Mouse (Mus musculus): ENCODE measurements around the gene Scly. TPM values are rescaled to one million over a fixed set of nuclear protein-coding genes. Genes with fewer than 3 reads are reported as not detected.

The Scly gene
- total RNA-seq, 1 experiment: 12.0 TPM

DNA sequence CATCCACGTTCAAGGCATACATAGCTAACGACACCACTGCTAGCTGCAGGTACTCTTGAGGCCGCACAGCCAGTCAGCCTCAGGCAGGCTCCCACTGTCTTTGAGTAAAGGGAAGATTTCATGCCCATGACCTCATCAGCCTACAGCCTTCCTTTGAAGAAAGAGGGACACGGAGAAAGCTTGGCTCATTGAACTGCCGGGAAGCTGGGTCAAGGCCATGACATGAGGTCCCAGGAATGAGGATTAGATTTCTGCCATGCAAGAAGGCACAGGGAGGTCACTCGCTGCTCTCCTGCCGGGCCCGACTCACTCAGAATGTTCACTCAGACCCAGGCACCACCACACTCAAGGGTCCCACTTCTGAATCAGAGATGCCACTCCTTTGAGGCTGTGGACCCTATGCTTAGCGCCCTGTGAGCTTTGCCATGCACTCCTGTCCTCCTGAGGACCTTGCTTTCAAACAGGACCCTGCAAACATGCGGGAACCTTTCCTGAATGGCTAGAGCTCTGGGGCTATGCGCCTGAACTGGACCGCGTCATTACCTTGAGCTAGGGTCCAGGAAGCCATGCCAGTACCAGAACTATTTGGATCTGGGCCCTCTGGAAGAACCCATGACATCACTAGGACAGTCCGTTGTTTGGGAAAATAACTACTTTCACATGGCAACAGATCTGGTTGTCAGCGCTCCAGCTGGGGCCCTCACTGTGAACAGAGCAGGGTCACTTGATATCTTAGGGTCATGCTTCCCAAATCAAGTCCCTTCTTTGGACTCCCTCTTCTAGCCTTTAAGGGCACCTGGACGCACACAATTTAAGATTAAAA is 66.9 kb downstream of the Scly start:
- Histone ChIP-seq H3K4me1 (ENCODE audit: control insufficient read depth in 2 of 2, insufficient read depth in 2 of 2, low read length in 2 of 2, poor library complexity in 1 of 2) (peaks cover 0 to 2% of the 10 kb centered on the region in 2 experiments; a peak in 1 of 4 replicates), H3K9me3 (ENCODE audit: control insufficient read depth, insufficient read depth, low read depth, low read length) (no peaks in the 10 kb centered on the region), H3K27ac (ENCODE audit: insufficient read depth, low read depth, low read length, poor library complexity, severe bottlenecking) (no peak overlapping the region), H3K36me3 (ENCODE audit: control insufficient read depth, insufficient read depth, low read length, poor library complexity, severe bottlenecking) (peaks cover under 1% of the 10 kb centered on the region; the same call in 1 of the 2 replicates), H3K4me3 (ENCODE audit: insufficient read depth in 1 of 2, low read depth in 1 of 2, low read length in 2 of 2, poor library complexity in 1 of 2, severe bottlenecking in 1 of 2) (no peak overlapping the region), H3K9ac (ENCODE audit: insufficient read depth, low read depth, low read length, poor library complexity, severe bottlenecking) (no peak overlapping the region)
- no peak for TF ChIP-seq HCFC1 (IDR thresholded peaks at IDR 0.05; ENCODE audit: borderline replicate concordance, insufficient read depth, low read length)
- TF ChIP-seq ZC3H11A (IDR thresholded peaks at IDR 0.05; ENCODE audit: borderline replicate concordance, low read depth, low read length): no peak
- TF ChIP-seq CHD2 (IDR thresholded peaks at IDR 0.05; ENCODE audit: low read depth, low read length): no peak
- no peak for TF ChIP-seq MAFK (IDR thresholded peaks at IDR 0.05; ENCODE audit: insufficient read depth, low read depth, low read length)
- no peak for TF ChIP-seq ZNF384 (IDR thresholded peaks at IDR 0.05; ENCODE audit: low read depth, low read length)
- in situ Hi-C loops (cut with MboI; ENCODE audit: low sequenced_read_pairs in 2 of 2, unreplicated experiment in 2 of 2): no loop called here
- DNase-seq (ENCODE audit: low read depth, low spot score): no peak

DNA sequence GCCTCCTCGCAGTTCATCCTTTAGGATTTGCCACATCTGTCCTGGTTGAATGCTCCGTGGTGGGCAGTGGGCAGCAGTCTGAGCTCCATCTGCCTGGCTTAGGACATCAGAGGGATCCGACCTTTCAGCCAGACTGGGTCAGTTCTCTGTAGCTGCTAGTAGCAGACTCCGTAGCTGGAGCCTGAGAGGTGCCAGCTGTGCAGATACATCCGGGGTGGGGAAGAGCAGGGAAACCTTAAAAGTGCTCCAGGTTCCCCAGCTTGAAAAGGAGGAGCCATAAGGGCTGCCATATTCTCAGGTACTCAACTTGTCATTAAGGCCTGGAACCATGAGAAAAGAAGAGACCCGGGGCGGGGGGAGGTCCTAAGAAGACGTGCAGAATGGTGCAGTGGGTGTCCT is 67.7 kb downstream of the Scly start:
- H3K4me1 ChIP-seq (ENCODE audit: control insufficient read depth in 2 of 2, insufficient read depth in 2 of 2, low read length in 2 of 2, poor library complexity in 1 of 2): peaks cover 2 to 5% of the 10 kb centered on the region in 2 experiments; a peak in 2 of 4 replicates
- no peak for DNase-seq (ENCODE audit: low read depth, low spot score)
- no peaks in the 10 kb centered on the region for H3K9me3 ChIP-seq (ENCODE audit: control insufficient read depth, insufficient read depth, low read depth, low read length)
- H3K4me3 ChIP-seq (ENCODE audit: insufficient read depth in 1 of 2, low read depth in 1 of 2, low read length in 2 of 2, poor library complexity in 1 of 2, severe bottlenecking in 1 of 2): peak overlapping the region; percentile 28 to 75; a peak in 2 of 4 replicates
- peaks cover 3% of the 10 kb centered on the region; the same call in 1 of the 2 replicates for H3K36me3 ChIP-seq (ENCODE audit: control insufficient read depth, insufficient read depth, low read length, poor library complexity, severe bottlenecking)
- no peak overlapping the region for H3K27ac ChIP-seq (ENCODE audit: insufficient read depth, low read depth, low read length, poor library complexity, severe bottlenecking)
- in situ Hi-C loops (cut with MboI; ENCODE audit: low sequenced_read_pairs in 2 of 2, unreplicated experiment in 2 of 2): no loop called here
- no peak overlapping the region; the same call in 1 of the 2 replicates for H3K9ac ChIP-seq (ENCODE audit: insufficient read depth, low read depth, low read length, poor library complexity, severe bottlenecking)
- TF ChIP-seq MAFK (IDR thresholded peaks at IDR 0.05; ENCODE audit: insufficient read depth, low read depth, low read length) (no peak), ZNF384 (IDR thresholded peaks at IDR 0.05; ENCODE audit: low read depth, low read length) (no peak), CHD2 (IDR thresholded peaks at IDR 0.05; ENCODE audit: low read depth, low read length) (no peak), ZC3H11A (IDR thresholded peaks at IDR 0.05; ENCODE audit: borderline replicate concordance, low read depth, low read length) (no peak), HCFC1 (IDR thresholded peaks at IDR 0.05; ENCODE audit: borderline replicate concordance, insufficient read depth, low read length) (no peak)

DNA sequence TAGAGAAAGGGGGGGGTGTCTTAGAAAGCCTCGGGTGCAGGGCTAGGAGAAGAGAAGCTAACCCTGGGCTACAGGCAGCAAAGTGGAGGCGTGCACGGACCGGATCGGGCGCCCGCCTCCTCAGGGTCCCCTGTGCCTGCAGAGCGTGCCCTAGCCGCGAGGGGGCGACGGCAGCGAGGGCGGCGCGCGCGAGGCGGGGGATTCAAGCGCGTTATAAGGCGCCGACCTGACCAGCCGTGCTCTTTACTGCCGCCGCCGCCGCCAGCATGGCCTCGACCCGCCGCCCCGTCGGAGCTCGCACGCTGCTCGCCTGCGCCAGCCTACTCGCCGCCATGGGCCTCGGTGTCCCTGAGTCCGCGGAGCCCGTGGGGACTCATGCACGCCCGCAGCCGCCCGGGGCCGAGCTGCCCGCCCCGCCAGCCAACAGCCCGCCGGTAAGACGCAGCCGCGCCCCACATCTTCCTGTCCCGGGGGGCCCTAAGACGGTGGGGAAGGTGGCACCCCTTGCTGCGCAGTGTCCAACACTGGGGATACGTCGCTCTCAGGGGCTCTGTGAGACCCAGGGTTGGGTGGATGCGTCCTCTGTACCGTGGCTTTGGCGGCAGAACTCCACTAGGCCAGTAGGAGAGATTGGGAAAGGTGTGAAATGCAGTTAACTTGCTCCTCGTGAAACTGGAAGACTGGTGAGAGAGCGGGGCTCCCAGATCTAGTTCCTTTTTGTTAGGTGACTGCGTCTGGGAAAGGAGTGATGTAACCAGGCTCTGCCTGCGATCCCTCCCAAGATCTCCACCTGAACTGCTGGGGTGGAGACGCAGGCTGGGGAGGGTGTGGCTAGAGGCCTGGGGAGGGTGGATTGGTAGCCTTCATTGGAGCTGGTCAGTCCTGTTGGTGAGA is 68.3 kb downstream of the Scly start, which contains the start of gene Erfe:
Gene Erfe (plus strand): TSS at position 216 of the 894 bp plus-strand sequence.
- Histone ChIP-seq H3K9ac (ENCODE audit: insufficient read depth, low read depth, low read length, poor library complexity, severe bottlenecking) (peak within 1 kb of the TSS; percentile 77), H3K36me3 (ENCODE audit: control insufficient read depth, insufficient read depth, low read length, poor library complexity, severe bottlenecking) (peaks cover 8% of the 10 kb centered on the region; the same call in 1 of the 2 replicates), H3K4me1 (ENCODE audit: control insufficient read depth in 2 of 2, insufficient read depth in 2 of 2, low read length in 2 of 2, poor library complexity in 1 of 2) (peaks cover 2 to 5% of the 10 kb centered on the region in 2 experiments; a peak in 2 of 4 replicates), H3K4me3 (ENCODE audit: insufficient read depth in 1 of 2, low read depth in 1 of 2, low read length in 2 of 2, poor library complexity in 1 of 2, severe bottlenecking in 1 of 2) (peak within 1 kb of the TSS; percentile 75 to 83), H3K27ac (ENCODE audit: insufficient read depth, low read depth, low read length, poor library complexity, severe bottlenecking) (no peak within 1 kb of the TSS), H3K9me3 (ENCODE audit: control insufficient read depth, insufficient read depth, low read depth, low read length) (no peaks in the 10 kb centered on the region)
- in situ Hi-C loops (cut with MboI; ENCODE audit: low sequenced_read_pairs in 2 of 2, unreplicated experiment in 2 of 2): no loop called here
- TF ChIP-seq CHD2 (IDR thresholded peaks at IDR 0.05; ENCODE audit: low read depth, low read length) (no peak), HCFC1 (IDR thresholded peaks at IDR 0.05; ENCODE audit: borderline replicate concordance, insufficient read depth, low read length) (no peak), ZC3H11A (IDR thresholded peaks at IDR 0.05; ENCODE audit: borderline replicate concordance, low read depth, low read length) (no peak), MAFK (IDR thresholded peaks at IDR 0.05; ENCODE audit: insufficient read depth, low read depth, low read length) (no peak), ZNF384 (IDR thresholded peaks at IDR 0.05; ENCODE audit: low read depth, low read length) (no peak)
- peak; percentile 53 for DNase-seq (ENCODE audit: low read depth, low spot score)

DNA sequence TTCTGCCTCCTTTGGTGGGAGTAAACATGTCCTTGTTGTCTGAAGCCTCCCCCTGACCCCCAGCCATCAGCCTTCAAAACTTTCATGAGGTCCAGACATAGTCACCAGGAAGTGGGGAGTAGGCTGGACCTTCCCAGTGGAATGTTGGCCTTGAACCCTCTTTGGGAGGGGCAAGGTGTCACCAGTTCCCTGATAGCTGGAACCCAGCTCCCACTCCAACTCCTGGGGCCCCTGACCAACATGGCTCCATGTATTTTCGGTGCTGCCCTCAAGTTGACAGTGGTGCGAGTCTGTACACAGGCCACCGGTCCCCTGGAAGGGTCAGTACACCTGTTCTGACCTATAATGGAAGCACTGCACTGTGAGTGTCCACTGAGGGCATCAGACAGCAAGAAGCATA is 69.2 kb downstream of the Scly start:
- Histone ChIP-seq H3K4me1 (ENCODE audit: control insufficient read depth in 2 of 2, insufficient read depth in 2 of 2, low read length in 2 of 2, poor library complexity in 1 of 2) (peaks cover 2 to 5% of the 10 kb centered on the region in 2 experiments; a peak in 2 of 4 replicates), H3K36me3 (ENCODE audit: control insufficient read depth, insufficient read depth, low read length, poor library complexity, severe bottlenecking) (peaks cover 16% of the 10 kb centered on the region), H3K9ac (ENCODE audit: insufficient read depth, low read depth, low read length, poor library complexity, severe bottlenecking) (no peak overlapping the region), H3K4me3 (ENCODE audit: insufficient read depth in 1 of 2, low read depth in 1 of 2, low read length in 2 of 2, poor library complexity in 1 of 2, severe bottlenecking in 1 of 2) (no peak overlapping the region; a peak in 1 of 4 replicates), H3K9me3 (ENCODE audit: control insufficient read depth, insufficient read depth, low read depth, low read length) (no peaks in the 10 kb centered on the region), H3K27ac (ENCODE audit: insufficient read depth, low read depth, low read length, poor library complexity, severe bottlenecking) (no peak overlapping the region)
- TF ChIP-seq MAFK (IDR thresholded peaks at IDR 0.05; ENCODE audit: insufficient read depth, low read depth, low read length) (no peak), ZC3H11A (IDR thresholded peaks at IDR 0.05; ENCODE audit: borderline replicate concordance, low read depth, low read length) (no peak), HCFC1 (IDR thresholded peaks at IDR 0.05; ENCODE audit: borderline replicate concordance, insufficient read depth, low read length) (no peak), CHD2 (IDR thresholded peaks at IDR 0.05; ENCODE audit: low read depth, low read length) (no peak), ZNF384 (IDR thresholded peaks at IDR 0.05; ENCODE audit: low read depth, low read length) (no peak)
- in situ Hi-C loops (cut with MboI; ENCODE audit: low sequenced_read_pairs in 2 of 2, unreplicated experiment in 2 of 2): no loop called here
- no peak for DNase-seq (ENCODE audit: low read depth, low spot score)
